Mouse (Mus musculus): ENCODE measurements around the gene 1700029P11Rik. TPM values are rescaled to one million over a fixed set of nuclear protein-coding genes. Genes with fewer than 3 reads are reported as not detected.
A peak's percentile ranks its signal among the peaks of the same experiment; 100 is the strongest.

Gene 1700029P11Rik
- polyA plus RNA-seq, 1 experiment from 2014 or later: not detected

- Histone ChIP-seq H3K4me3 (replicated peaks; ENCODE audit: low read length) (no peak overlapping the region), H3K27ac (ENCODE audit: low read length) (no peak overlapping the region), H3K4me2 (ENCODE audit: low read depth, low read length) (no peak overlapping the region), H3K36me3 (ENCODE audit: control insufficient read depth, insufficient read depth, low read length) (0 out of 2 replicates have a peak, but pooled peaks cover 4% of the 10 kb centered on the region), H3K27me3 (ENCODE audit: control insufficient read depth, insufficient read depth, low read length) (no peaks in the 10 kb centered on the region), H3K9ac (ENCODE audit: low read length) (no peak overlapping the region), H3K9me3 (replicated peaks; ENCODE audit: control insufficient read depth, low read length) (no peaks in the 10 kb centered on the region), H3K4me1 (ENCODE audit: control insufficient read depth, insufficient read depth, low read length) (no peaks in the 10 kb centered on the region)
- ATAC-seq (ENCODE audit: insufficient read depth, low FRiP score): no peak
- 92% methylated on average over 9 of the region's 9 CpGs for WGBS
Measured at GRCm38 (mm10) chr15:81954151-81954583, 26.2 kb upstream of the 1700029P11Rik start.

GRCm38 (mm10) chr15:81954716-81955115, 25.6 kb upstream of the 1700029P11Rik start:
- Histone ChIP-seq H3K27me3 (ENCODE audit: control insufficient read depth, insufficient read depth, low read length) (no peaks in the 10 kb centered on the region), H3K4me1 (ENCODE audit: control insufficient read depth, insufficient read depth, low read length) (no peaks in the 10 kb centered on the region), H3K4me2 (ENCODE audit: low read depth, low read length) (no peak overlapping the region), H3K27ac (ENCODE audit: low read length) (no peak overlapping the region), H3K9ac (ENCODE audit: low read length) (no peak overlapping the region), H3K36me3 (ENCODE audit: control insufficient read depth, insufficient read depth, low read length) (0 out of 2 replicates have a peak, but pooled peaks cover 4% of the 10 kb centered on the region), H3K9me3 (replicated peaks; ENCODE audit: control insufficient read depth, low read length) (no peaks in the 10 kb centered on the region), H3K4me3 (replicated peaks; ENCODE audit: low read length) (no peak overlapping the region)
- ATAC-seq (ENCODE audit: insufficient read depth, low FRiP score): no peak
- 91% methylated on average over 6 of the region's 6 CpGs for WGBS

GRCm38 (mm10) chr15:81955414-81955813, 24.9 kb upstream of the 1700029P11Rik start:
- H3K4me3 ChIP-seq (replicated peaks; ENCODE audit: low read length): no peak overlapping the region
- no peaks in the 10 kb centered on the region for H3K9me3 ChIP-seq (replicated peaks; ENCODE audit: control insufficient read depth, low read length)
- no peak for ATAC-seq (ENCODE audit: insufficient read depth, low FRiP score)
- no peak overlapping the region for H3K27ac ChIP-seq (ENCODE audit: low read length)
- no peak overlapping the region for H3K9ac ChIP-seq (ENCODE audit: low read length)
- 94% methylated on average over 15 of the region's 15 CpGs for WGBS
- H3K4me2 ChIP-seq (ENCODE audit: low read depth, low read length): no peak overlapping the region
- 0 out of 2 replicates have a peak, but pooled peaks cover 4% of the 10 kb centered on the region for H3K36me3 ChIP-seq (ENCODE audit: control insufficient read depth, insufficient read depth, low read length)
- H3K4me1 ChIP-seq (ENCODE audit: control insufficient read depth, insufficient read depth, low read length): no peaks in the 10 kb centered on the region
- no peaks in the 10 kb centered on the region for H3K27me3 ChIP-seq (ENCODE audit: control insufficient read depth, insufficient read depth, low read length)

GRCm38 (mm10) chr15:81956457-81956856, 23.9 kb upstream of the 1700029P11Rik start:
- Histone ChIP-seq H3K36me3 (ENCODE audit: control insufficient read depth, insufficient read depth, low read length) (0 out of 2 replicates have a peak, but pooled peaks cover 4% of the 10 kb centered on the region), H3K4me2 (ENCODE audit: low read depth, low read length) (no peak overlapping the region), H3K27ac (ENCODE audit: low read length) (no peak overlapping the region), H3K9me3 (replicated peaks; ENCODE audit: control insufficient read depth, low read length) (no peaks in the 10 kb centered on the region), H3K27me3 (ENCODE audit: control insufficient read depth, insufficient read depth, low read length) (no peaks in the 10 kb centered on the region), H3K9ac (ENCODE audit: low read length) (no peak overlapping the region), H3K4me1 (ENCODE audit: control insufficient read depth, insufficient read depth, low read length) (no peaks in the 10 kb centered on the region), H3K4me3 (replicated peaks; ENCODE audit: low read length) (no peak overlapping the region)
- WGBS: 65% methylated on average over 8 of the region's 8 CpGs
- no peak for ATAC-seq (ENCODE audit: insufficient read depth, low FRiP score)

- no peak overlapping the region for H3K9ac ChIP-seq (ENCODE audit: low read length)
- no peak overlapping the region for H3K4me2 ChIP-seq (ENCODE audit: low read depth, low read length)
- no peak overlapping the region for H3K4me3 ChIP-seq (replicated peaks; ENCODE audit: low read length)
- H3K9me3 ChIP-seq (replicated peaks; ENCODE audit: control insufficient read depth, low read length): no peaks in the 10 kb centered on the region
- H3K4me1 ChIP-seq (ENCODE audit: control insufficient read depth, insufficient read depth, low read length): no peaks in the 10 kb centered on the region
- no peak overlapping the region for H3K27ac ChIP-seq (ENCODE audit: low read length)
- H3K36me3 ChIP-seq (ENCODE audit: control insufficient read depth, insufficient read depth, low read length): 0 out of 2 replicates have a peak, but pooled peaks cover 4% of the 10 kb centered on the region
- no peak for ATAC-seq (ENCODE audit: insufficient read depth, low FRiP score)
- WGBS: 80% methylated on average over 11 of the region's 11 CpGs
- no peaks in the 10 kb centered on the region for H3K27me3 ChIP-seq (ENCODE audit: control insufficient read depth, insufficient read depth, low read length)
Measured at GRCm38 (mm10) chr15:81957598-81957997, 22.7 kb upstream of the 1700029P11Rik start.

- Histone ChIP-seq H3K36me3 (ENCODE audit: control insufficient read depth, insufficient read depth, low read length) (0 out of 2 replicates have a peak, but pooled peaks cover 4% of the 10 kb centered on the region), H3K9me3 (replicated peaks; ENCODE audit: control insufficient read depth, low read length) (no peaks in the 10 kb centered on the region), H3K27me3 (ENCODE audit: control insufficient read depth, insufficient read depth, low read length) (no peaks in the 10 kb centered on the region), H3K27ac (ENCODE audit: low read length) (no peak overlapping the region), H3K9ac (ENCODE audit: low read length) (0 out of 2 replicates have a peak overlapping the region, but pooled peaks have one; percentile 0), H3K4me3 (replicated peaks; ENCODE audit: low read length) (no peak overlapping the region), H3K4me1 (ENCODE audit: control insufficient read depth, insufficient read depth, low read length) (no peaks in the 10 kb centered on the region), H3K4me2 (ENCODE audit: low read depth, low read length) (no peak overlapping the region)
- WGBS: 86% methylated on average over 3 of the region's 3 CpGs
- ATAC-seq (ENCODE audit: insufficient read depth, low FRiP score): no peak
Measured at GRCm38 (mm10) chr15:81958906-81959305, 21.4 kb upstream of the 1700029P11Rik start.

- H3K4me2 ChIP-seq (ENCODE audit: low read depth, low read length): peak within 1 kb of the TSS; percentile 100
- H3K4me3 ChIP-seq (replicated peaks; ENCODE audit: low read length): peak within 1 kb of the TSS; percentile 76
Measured at GRCm38 (mm10) chr15:81960171-81961077, 19.9 kb upstream of the 1700029P11Rik start, which contains the start of gene Pmm1. TSS of gene Pmm1 (minus strand) at chr15:81960930.

GRCm38 (mm10) chr15:81961078-81961451, 19.3 kb upstream of the 1700029P11Rik start:
- H3K9me3 ChIP-seq (replicated peaks; ENCODE audit: control insufficient read depth, low read length): no peaks in the 10 kb centered on the region
- H3K9ac ChIP-seq (ENCODE audit: low read length): peak overlapping the region; percentile 43; the same call in 1 of the 2 replicates
- no peak overlapping the region for H3K27ac ChIP-seq (ENCODE audit: low read length)
- no peaks in the 10 kb centered on the region for H3K27me3 ChIP-seq (ENCODE audit: control insufficient read depth, insufficient read depth, low read length)
- peak overlapping the region; percentile 100 for H3K4me2 ChIP-seq (ENCODE audit: low read depth, low read length)
- H3K4me3 ChIP-seq (replicated peaks; ENCODE audit: low read length): peak overlapping the region; percentile 76
- H3K36me3 ChIP-seq (ENCODE audit: control insufficient read depth, insufficient read depth, low read length): no peaks in the 10 kb centered on the region
- H3K4me1 ChIP-seq (ENCODE audit: control insufficient read depth, insufficient read depth, low read length): no peaks in the 10 kb centered on the region
- under 1% methylated on average over 8 of the region's 8 CpGs for WGBS
- no peak for ATAC-seq (ENCODE audit: insufficient read depth, low FRiP score)

More at GRCm38 (mm10) chr15:81960171-81961077, 19.9 kb upstream of the 1700029P11Rik start, which contains the start of gene Pmm1:
- under 1% methylated on average over 76 of the region's 77 CpGs for WGBS
- Histone ChIP-seq H3K4me1 (ENCODE audit: control insufficient read depth, insufficient read depth, low read length) (no peaks in the 10 kb centered on the region), H3K27ac (ENCODE audit: low read length) (peak within 1 kb of the TSS; percentile 87), H3K9ac (ENCODE audit: low read length) (peak within 1 kb of the TSS; percentile 83), H3K9me3 (replicated peaks; ENCODE audit: control insufficient read depth, low read length) (no peaks in the 10 kb centered on the region), H3K27me3 (ENCODE audit: control insufficient read depth, insufficient read depth, low read length) (no peaks in the 10 kb centered on the region), H3K36me3 (ENCODE audit: control insufficient read depth, insufficient read depth, low read length) (no peaks in the 10 kb centered on the region)
- peak; percentile 98 for ATAC-seq (ENCODE audit: insufficient read depth, low FRiP score)

GRCm38 (mm10) chr15:81964262-81964661, 16.1 kb upstream of the 1700029P11Rik start:
- no peaks in the 10 kb centered on the region for H3K27me3 ChIP-seq (ENCODE audit: control insufficient read depth, insufficient read depth, low read length)
- no peak overlapping the region for H3K4me3 ChIP-seq (replicated peaks; ENCODE audit: low read length)
- H3K4me2 ChIP-seq (ENCODE audit: low read depth, low read length): no peak overlapping the region
- H3K27ac ChIP-seq (ENCODE audit: low read length): no peak overlapping the region
- no peaks in the 10 kb centered on the region for H3K9me3 ChIP-seq (replicated peaks; ENCODE audit: control insufficient read depth, low read length)
- no peak overlapping the region for H3K9ac ChIP-seq (ENCODE audit: low read length)
- no peaks in the 10 kb centered on the region for H3K4me1 ChIP-seq (ENCODE audit: control insufficient read depth, insufficient read depth, low read length)
- no peaks in the 10 kb centered on the region for H3K36me3 ChIP-seq (ENCODE audit: control insufficient read depth, insufficient read depth, low read length)
- 29% methylated on average over 1 of the region's 1 CpGs for WGBS
- ATAC-seq (ENCODE audit: insufficient read depth, low FRiP score): no peak

All from stomach, embryonic 16.5 days (tissue).